Mouse (Mus musculus) CH12.LX (cell line): Measurements from ENCODE around the gene Prl7c1. TPM values are rescaled to one million over a fixed set of nuclear protein-coding genes. Genes with fewer than 3 reads are reported as not detected.
"Not testable (repeated sequence)": the region's sequence is repeated elsewhere in the genome, so short reads cannot be mapped to it uniquely, and the experiment has no call there.

ENCODE experiments used
- DNase-seq: peaks from one replicate; pipeline ENCODE4 v3.0.0-alpha.2; 2013; ENCODE audit errors: extremely low read depth
- H3K27ac ChIP-seq: 2 replicates; pipeline ENCODE4 v1.5.1; 2012; ENCODE audit warnings: low read depth, mild to moderate bottlenecking, control low read depth, moderate library complexity; ENCODE audit not compliant: insufficient read depth
- H3K27me3 ChIP-seq: replicated peaks from 2 replicates; pipeline ENCODE3; 2012; ENCODE audit warnings: inconsistent platforms
- H3K36me3 ChIP-seq, 2 experiments: replicated peaks in 1 of 2; 2 replicates each; pipeline versions ENCODE3 to v1.6.1; 2012; ENCODE audit warnings: inconsistent platforms in 1 of 2, low read length in 1 of 2, mild to moderate bottlenecking in 1 of 2, mixed read lengths in 1 of 2, moderate library complexity in 1 of 2; ENCODE audit not compliant: control insufficient read depth in 1 of 2, insufficient read depth in 1 of 2
- H3K4me1 ChIP-seq, 2 experiments: 2 replicates each; pipeline ENCODE4 v1.6.1; 2012; ENCODE audit warnings: inconsistent platforms in 1 of 2, moderate library complexity in 1 of 2; ENCODE audit not compliant: insufficient read depth in 2 of 2, control insufficient read depth in 1 of 2
- H3K4me2 ChIP-seq: 2 replicates; pipeline ENCODE4 v1.6.1; 2012; ENCODE audit warnings: low read depth, mild to moderate bottlenecking, control low read depth; ENCODE audit not compliant: poor library complexity, insufficient read depth, severe bottlenecking
- H3K4me3 ChIP-seq, 3 experiments: fragments of 150-350 bp in 1 of 3; sonication (generic) in 1 of 3; replicated peaks in 1 of 3; 2 replicates each; pipeline versions ENCODE3 to v1.5.1; 2011 to 2012; ENCODE audit warnings: low read depth in 2 of 3, low read length in 2 of 3, mild to moderate bottlenecking in 2 of 3, moderate library complexity in 2 of 3, control low read depth in 1 of 3, improper control_type of control experiment in 1 of 3, inconsistent platforms in 1 of 3, mixed read lengths in 1 of 3; ENCODE audit not compliant: poor library complexity in 1 of 3
- H3K79me2 ChIP-seq: replicated peaks from 2 replicates; pipeline ENCODE4 v1.6.1; 2012; ENCODE audit warnings: mild to moderate bottlenecking, moderate library complexity; ENCODE audit not compliant: control insufficient read depth, poor library complexity, insufficient read depth, severe bottlenecking; ENCODE audit errors: extremely low read depth
- H3K9ac ChIP-seq: 2 replicates; pipeline ENCODE4 v1.6.1; 2012; ENCODE audit warnings: low read depth, mild to moderate bottlenecking, control low read depth, moderate library complexity; ENCODE audit not compliant: insufficient read depth
- H3K9me3 ChIP-seq: replicated peaks from 2 replicates; pipeline ENCODE3; 2012; ENCODE audit warnings: low read length, inconsistent platforms, mixed read lengths
- BHLHE40 ChIP-seq: IDR thresholded peaks from 2 replicates; pipeline ENCODE4 v1.6.1; 2011; ENCODE audit warnings: mild to moderate bottlenecking, low read depth, low read length, improper control_type of control experiment
- CTCF ChIP-seq, 2 experiments: IDR thresholded peaks in 1 of 2; conservative IDR thresholded peaks in 1 of 2; 2 replicates each; pipeline ENCODE4 v1.5.1; 2011 to 2012; ENCODE audit warnings: low read depth in 2 of 2, low read length in 2 of 2, improper control_type of control experiment in 1 of 2, inconsistent platforms in 1 of 2, mild to moderate bottlenecking in 1 of 2, moderate library complexity in 1 of 2
- HCFC1 ChIP-seq: IDR thresholded peaks from 2 replicates; pipeline ENCODE4 v1.6.1; 2012; ENCODE audit warnings: low read depth, mild to moderate bottlenecking, inconsistent platforms, low read length, improper control_type of control experiment
- IRF4 ChIP-seq: IDR thresholded peaks from 2 replicates; pipeline ENCODE4 v1.6.1; 2014; ENCODE audit warnings: low read depth, mild to moderate bottlenecking, inconsistent platforms, low read length, improper control_type of control experiment
- KAT2A ChIP-seq: IDR thresholded peaks from 2 replicates; pipeline ENCODE4 v1.6.1; 2012; ENCODE audit warnings: low read length, improper control_type of control experiment, inconsistent platforms; ENCODE audit not compliant: insufficient replicate concordance
- MEF2A ChIP-seq: IDR thresholded peaks from 2 replicates; pipeline ENCODE4 v1.6.1; 2014; ENCODE audit warnings: low read depth, mild to moderate bottlenecking, inconsistent platforms, low read length, improper control_type of control experiment, borderline replicate concordance
- MYC ChIP-seq: IDR thresholded peaks from 2 replicates; pipeline ENCODE4 v1.6.1; 2011; ENCODE audit warnings: low read depth, mild to moderate bottlenecking, improper control_type of control experiment, low read length
- NELFE ChIP-seq: IDR thresholded peaks from 2 replicates; pipeline ENCODE4 v1.6.1; 2011; ENCODE audit warnings: low read depth, low read length, improper control_type of control experiment
- NRF1 ChIP-seq: IDR thresholded peaks from 2 replicates; pipeline ENCODE4 v1.6.1; 2014; ENCODE audit warnings: low read depth, mild to moderate bottlenecking, inconsistent platforms, low read length, improper control_type of control experiment, moderate library complexity
- RCOR1 ChIP-seq: conservative IDR thresholded peaks from 2 replicates; pipeline ENCODE4 v1.6.1; 2012; ENCODE audit warnings: low read depth, mild to moderate bottlenecking, inconsistent platforms, low read length, improper control_type of control experiment
- ZKSCAN1 ChIP-seq: IDR thresholded peaks from 2 replicates; pipeline ENCODE4 v1.6.1; 2012; ENCODE audit warnings: low read depth, inconsistent platforms, low read length, improper control_type of control experiment, borderline replicate concordance
- dilution Hi-C: fragments of 300-500 bp; cut with MboI; formaldehyde crosslinking; loops from 2 replicates; pipeline ENCODE4 v1.14.3; 2020; ENCODE audit warnings: low sequenced_read_pairs; ENCODE audit not compliant: extremely low pct_unique_long_range_greater_than_20kb, extremely low pct_ligation_motif_present
- in situ Hi-C: fragments of 300-500 bp; cut with MboI; formaldehyde crosslinking; loops from 3 replicates; pipeline ENCODE4 v1.14.3; 2019; ENCODE audit warnings: low sequenced_read_pairs, low pct_ligation_motif_present, low pct_unique_long_range_greater_than_20kb, mixed read lengths
- polyA plus RNA-seq: library from polyadenylated mRNA; unstranded; fragments of >175 nt; gene quantifications from 2 replicates; pipeline ENCODE4 v1.2.1, GENCODE M21; 2012; ENCODE audit warnings: low read depth; ENCODE audit not compliant: insufficient read length
- total RNA-seq, 2 experiments: library from RNA; depleted of rRNA; stranded (reverse); fragments of 300-350 nt in 1 of 2; fragments of >200 nt in 1 of 2; gene quantifications; 2 replicates each; pipeline ENCODE4 v1.2.3; 2012 to 2014

Prl7c1 gene
- total and polyA plus RNA-seq, 3 experiments = not detected

- Histone ChIP-seq H3K9me3 (no peaks in the 10 kb centered on the region), H3K27ac (no peak overlapping the region), H3K36me3 (no peaks in the 10 kb centered on the region), H3K4me2 (no peak overlapping the region), H3K4me1 (no peaks in the 10 kb centered on the region), H3K79me2 (no peaks in the 10 kb centered on the region), H3K27me3 (no peaks in the 10 kb centered on the region), H3K9ac (no peak overlapping the region), H3K4me3 (no peak overlapping the region)
- dilution Hi-C loops = no loop called here
- TF ChIP-seq BHLHE40 (no peak), HCFC1 (no peak), KAT2A (no peak), NELFE (no peak), MEF2A (no peak), NRF1 (no peak), IRF4 (no peak), ZKSCAN1 (no peak), MYC (no peak), CTCF (conservative IDR thresholded peaks at IDR 0.05 in 1 of 2, IDR thresholded peaks at IDR 0.05 in 1 of 2; ENCODE audit: low read depth in 2 of 2, low read length in 2 of 2) (no peak), RCOR1 (no peak)
- no peak for DNase-seq
- in situ Hi-C loops = no loop called here
Measured at GRCm38 (mm10) chr13:27734512-27735186, 46.0 kb downstream of the Prl7c1 start.

DNA sequence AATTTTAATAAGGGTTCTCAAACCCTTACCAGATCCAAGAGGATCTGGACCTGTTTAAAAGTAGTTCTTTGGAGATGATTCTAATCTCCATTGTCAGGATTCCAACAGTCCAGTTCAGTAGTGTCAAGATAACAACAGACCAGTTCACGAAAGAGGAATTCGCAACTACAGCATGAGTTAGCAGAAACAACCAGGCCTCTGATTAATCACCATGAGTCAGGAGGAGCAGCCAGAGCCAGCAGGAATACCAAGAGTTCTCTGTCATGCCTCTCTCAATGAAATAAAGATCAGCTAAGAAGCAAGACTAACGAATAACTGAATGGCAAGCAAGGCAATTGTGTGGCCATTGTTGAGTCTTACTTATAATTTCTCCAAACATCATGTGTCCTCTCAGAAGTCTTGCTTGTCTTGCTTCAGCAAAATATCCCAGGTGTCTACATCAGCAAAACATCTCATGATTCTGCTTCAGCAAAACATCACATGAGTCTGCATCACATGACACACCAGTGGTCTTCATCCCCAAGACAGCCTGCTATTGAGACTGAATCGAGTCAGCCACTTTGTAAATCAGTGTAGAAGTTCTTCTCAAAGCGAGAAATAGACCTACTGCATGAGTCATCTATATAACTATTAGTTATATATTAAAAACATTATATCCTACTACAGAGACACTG, 50.2 kb downstream of the Prl7c1 start:
- dilution Hi-C loops, H3K36me3 ChIP-seq, in situ Hi-C loops, DNase-seq, H3K4me2 ChIP-seq, H3K27ac ChIP-seq, H3K4me1 ChIP-seq, H3K9me3 ChIP-seq, H3K4me3 ChIP-seq, H3K27me3 ChIP-seq, H3K9ac ChIP-seq, H3K79me2 ChIP-seq: not testable (repeated sequence)

DNA sequence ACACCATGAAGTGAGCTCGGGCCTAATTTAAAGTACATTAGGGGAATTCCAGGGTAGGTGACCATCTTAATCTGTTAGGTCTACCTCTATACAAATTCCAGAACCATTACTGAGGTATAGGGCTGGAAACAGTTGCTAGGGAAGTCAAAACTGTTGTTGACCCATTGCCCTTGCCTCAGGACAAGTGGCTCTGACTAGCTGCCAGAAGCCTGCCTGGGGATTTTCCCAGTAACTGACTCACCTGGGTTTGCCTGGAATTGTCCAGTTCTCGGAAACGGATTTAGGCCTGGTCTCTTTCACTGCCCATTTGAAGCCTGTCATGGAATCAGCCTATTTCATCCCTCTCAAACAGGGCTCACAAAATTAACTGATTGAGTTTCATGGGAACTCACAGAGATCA, 55.5 kb downstream of the Prl7c1 start:
- H3K4me3 ChIP-seq, H3K4me1 ChIP-seq, in situ Hi-C loops, H3K9me3 ChIP-seq, dilution Hi-C loops, H3K36me3 ChIP-seq, H3K9ac ChIP-seq, H3K4me2 ChIP-seq, H3K79me2 ChIP-seq, H3K27ac ChIP-seq, H3K27me3 ChIP-seq, DNase-seq: not testable (repeated sequence)

Other genes with a start within 250 kb of the Prl7c1 start
- gene Prl8a9, start 216.2 kb downstream of the Prl7c1 start, total RNA-seq (2012; rRNA removed) = not detected in 2 replicates
- gene Prl8a9, start 216.2 kb downstream of the Prl7c1 start, total RNA-seq (2014; rRNA removed) = not detected in 2 replicates
- not detected in 2 replicates for gene Prl8a9, start 216.2 kb downstream of the Prl7c1 start, polyA plus RNA-seq
- gene Prl8a1, start 198.6 kb downstream of the Prl7c1 start, total RNA-seq (2012; rRNA removed) = not detected in 2 replicates
- not detected in 2 replicates for gene Prl8a1, start 198.6 kb downstream of the Prl7c1 start, total RNA-seq (2014; rRNA removed)
- not detected in 2 replicates for gene Prl8a1, start 198.6 kb downstream of the Prl7c1 start, polyA plus RNA-seq
- gene Prl7b1, start 170.2 kb downstream of the Prl7c1 start, total RNA-seq (2012; rRNA removed) = not detected in 2 replicates
- not detected in 2 replicates for gene Prl7b1, start 170.2 kb downstream of the Prl7c1 start, total RNA-seq (2014; rRNA removed)
- gene Prl7b1, start 170.2 kb downstream of the Prl7c1 start, polyA plus RNA-seq = not detected in 2 replicates
- gene Prl7a1, start 138.3 kb downstream of the Prl7c1 start, total RNA-seq (2012; rRNA removed) = not detected in 2 replicates
- not detected in 2 replicates for gene Prl7a1, start 138.3 kb downstream of the Prl7c1 start, total RNA-seq (2014; rRNA removed)
- not detected in 2 replicates for gene Prl7a1, start 138.3 kb downstream of the Prl7c1 start, polyA plus RNA-seq
- not detected in 2 replicates for gene Prl7a2, start 112.8 kb downstream of the Prl7c1 start, total RNA-seq (2012; rRNA removed)
- gene Prl7a2, start 112.8 kb downstream of the Prl7c1 start, total RNA-seq (2014; rRNA removed) = not detected in 2 replicates
- gene Prl7a2, start 112.8 kb downstream of the Prl7c1 start, polyA plus RNA-seq = not detected in 2 replicates
- gene Prl7d1, start 64.1 kb downstream of the Prl7c1 start, total RNA-seq (2012; rRNA removed) = not detected in 2 replicates
- not detected in 2 replicates for gene Prl7d1, start 64.1 kb downstream of the Prl7c1 start, total RNA-seq (2014; rRNA removed)
- not detected in 2 replicates for gene Prl7d1, start 64.1 kb downstream of the Prl7c1 start, polyA plus RNA-seq
- not detected in 2 replicates for gene Prl2a1, start 20.9 kb upstream of the Prl7c1 start, total RNA-seq (2012; rRNA removed)
- gene Prl2a1, start 20.9 kb upstream of the Prl7c1 start, total RNA-seq (2014; rRNA removed) = not detected in 2 replicates
- gene Prl2a1, start 20.9 kb upstream of the Prl7c1 start, polyA plus RNA-seq = not detected in 2 replicates
- not detected in 2 replicates for gene Prl2c1, start 68.5 kb upstream of the Prl7c1 start, total RNA-seq (2012; rRNA removed)
- not detected in 2 replicates for gene Prl2c1, start 68.5 kb upstream of the Prl7c1 start, total RNA-seq (2014; rRNA removed)
- gene Prl2c1, start 68.5 kb upstream of the Prl7c1 start, polyA plus RNA-seq = not detected in 2 replicates
- not detected in 2 replicates for gene Prl4a1, start 235.4 kb upstream of the Prl7c1 start, total RNA-seq (2012; rRNA removed)
- not detected in 2 replicates for gene Prl4a1, start 235.4 kb upstream of the Prl7c1 start, total RNA-seq (2014; rRNA removed)
- not detected in 2 replicates for gene Prl4a1, start 235.4 kb upstream of the Prl7c1 start, polyA plus RNA-seq